Mouse (Mus musculus) brain, embryonic 14.5 days (tissue): Measurements from ENCODE around the gene Nthl1.

Experiments
- CTCF ChIP-seq: fragments of 200-500 bp; IDR thresholded peaks from 2 replicates; pipeline ENCODE4 v1.5.1; 2012; ENCODE audit warnings: inconsistent platforms, mild to moderate bottlenecking, moderate library complexity, borderline replicate concordance; ENCODE audit not compliant: insufficient read depth, insufficient read length; ENCODE audit errors: extremely low read depth
- POLR2A ChIP-seq: fragments of 200-500 bp; IDR thresholded peaks from 2 replicates; pipeline ENCODE4 v1.6.1; 2012; ENCODE audit warnings: mild to moderate bottlenecking, inconsistent platforms, borderline replicate concordance; ENCODE audit not compliant: poor library complexity, insufficient read depth, insufficient read length, severe bottlenecking; ENCODE audit errors: extremely low read depth

GRCm38 (mm10) chr17:24633831-24634230 lies 1.4 kb downstream of the Nthl1 start:
- TF ChIP-seq POLR2A = no peak
- TF ChIP-seq CTCF = no peak
